Mouse (Mus musculus) megakaryocyte-erythroid progenitor cell, adult 5-6 weeks (primary cell): ENCODE measurements around the gene Bcr. TPM values are rescaled to one million over a fixed set of nuclear protein-coding genes. Genes with fewer than 3 reads are reported as not detected.

Source experiments
- ATAC-seq: replicated peaks from 2 replicates; pipeline ENCODE4 v1.8.0; 2016; ENCODE audit warnings: mild to moderate bottlenecking, inconsistent platforms; ENCODE audit not compliant: severe bottlenecking, poor library complexity, low FRiP score, low TSS enrichment
- total RNA-seq, 2 experiments: library from RNA; stranded (forward) in 1 of 2; stranded (reverse) in 1 of 2; fragments of 200-1000, 215-1000 nt in 1 of 2; fragments of >200 nt in 1 of 2; fragmentation: Nextera tagmentation in 1 of 2; gene quantifications; 2 replicates each; pipeline ENCODE4 v1.2.3; 2014 to 2017

The Bcr gene
- total RNA-seq, 2 experiments from 2014 or later = 1.4 to 5.5 TPM

DNA sequence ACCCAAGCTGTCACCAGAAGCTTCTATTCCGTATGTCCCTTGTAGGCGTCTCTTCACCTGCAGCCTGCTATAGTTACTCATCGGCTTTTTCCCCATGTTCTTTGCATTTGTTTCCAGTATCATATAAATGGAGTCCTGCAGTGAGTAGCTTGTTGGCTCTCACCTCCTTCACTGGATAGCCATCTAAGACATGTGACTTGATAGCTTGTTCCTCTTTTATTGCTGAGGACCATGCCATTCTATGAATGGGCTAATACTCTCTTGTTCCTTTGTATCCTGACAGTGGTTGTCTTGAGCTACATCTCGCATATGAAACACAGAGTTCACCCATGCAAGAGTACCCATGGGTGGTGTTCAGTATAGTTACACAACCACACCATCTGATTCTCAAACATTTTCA, 28.1 kb downstream of the Bcr start:
- ATAC-seq = no peak

DNA sequence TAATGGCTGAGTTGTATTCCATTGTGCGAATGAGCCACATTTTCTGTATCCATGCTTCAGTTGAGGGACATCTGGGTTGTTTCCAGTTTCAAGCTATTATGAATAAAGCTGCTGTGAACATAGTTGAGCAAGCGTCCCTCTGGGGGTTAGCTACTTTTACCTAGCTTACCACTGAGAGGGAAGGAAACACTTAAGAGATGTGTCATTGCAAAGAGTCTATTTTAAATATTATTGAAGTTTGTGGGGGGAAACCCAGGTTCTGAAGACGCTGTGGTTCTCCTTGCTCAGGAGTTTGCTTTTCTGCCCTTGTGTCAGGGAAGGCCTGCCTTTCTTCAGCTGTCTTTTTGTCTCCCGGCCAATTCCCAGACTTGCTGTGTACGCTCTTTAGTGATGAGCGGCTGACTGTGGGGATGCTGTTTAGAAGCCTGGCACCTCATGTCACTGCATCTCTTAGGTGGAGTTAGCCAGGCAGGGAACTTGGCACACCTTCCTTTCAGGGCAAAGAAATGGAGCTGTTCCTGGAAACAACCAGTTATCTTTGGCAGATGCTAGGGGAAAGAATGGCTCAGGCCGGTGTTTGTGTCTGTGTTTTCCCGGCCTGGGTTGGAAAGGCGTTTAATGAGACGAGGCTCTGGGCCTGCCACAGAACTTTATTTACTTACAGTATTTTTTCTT, 31.2 kb downstream of the Bcr start:
- ATAC-seq = no peak

- no peak for ATAC-seq
These were observed 33.0 kb downstream of the Bcr start for GRCm38 (mm10) chr10:75093252-75093987.

GRCm38 (mm10) chr10:75094338-75094737, 33.9 kb downstream of the Bcr start:
- no peak for ATAC-seq

DNA sequence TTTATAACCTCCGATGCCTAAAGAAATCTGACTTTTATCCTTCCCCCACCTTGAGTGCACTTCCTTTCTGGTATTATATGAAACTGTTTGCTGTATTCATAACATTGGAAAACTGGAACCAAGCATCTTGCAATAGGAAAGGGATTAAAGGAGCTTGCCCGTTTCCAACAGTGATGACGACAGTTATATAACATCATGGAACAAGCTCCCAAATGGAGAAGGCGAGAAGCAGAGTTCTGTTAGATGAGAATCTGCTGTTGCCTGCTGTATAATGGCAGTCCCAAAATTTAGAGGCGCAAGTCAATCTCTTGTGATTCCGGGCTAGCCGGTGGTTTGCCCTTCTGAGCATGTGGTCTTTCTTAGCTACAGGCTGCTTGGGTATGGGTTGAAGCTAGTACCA, 34.8 kb downstream of the Bcr start:
- ATAC-seq = no peak

GRCm38 (mm10) chr10:75098446-75099183, 38.2 kb downstream of the Bcr start:
- ATAC-seq = no peak

DNA sequence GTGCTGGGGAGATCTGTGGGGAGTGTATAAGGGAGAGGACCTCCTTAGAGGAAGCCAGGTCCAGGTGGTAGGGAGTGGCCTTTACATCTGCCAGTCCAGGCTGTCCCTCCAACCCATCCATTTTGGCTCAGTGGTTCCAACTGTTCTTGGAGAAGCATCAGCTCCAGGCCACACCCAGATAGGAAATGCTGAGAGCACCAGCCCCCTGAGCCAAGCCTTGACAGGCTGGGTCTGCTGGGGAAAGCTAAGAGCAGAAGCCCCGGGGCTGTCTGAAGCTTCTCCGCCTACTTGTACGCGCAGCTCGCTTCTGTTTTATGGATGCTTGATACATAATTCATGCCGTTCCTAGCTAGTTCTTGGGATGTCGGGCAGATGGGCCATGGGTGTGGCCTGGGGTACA, 39.9 kb downstream of the Bcr start:
- no peak for ATAC-seq

DNA sequence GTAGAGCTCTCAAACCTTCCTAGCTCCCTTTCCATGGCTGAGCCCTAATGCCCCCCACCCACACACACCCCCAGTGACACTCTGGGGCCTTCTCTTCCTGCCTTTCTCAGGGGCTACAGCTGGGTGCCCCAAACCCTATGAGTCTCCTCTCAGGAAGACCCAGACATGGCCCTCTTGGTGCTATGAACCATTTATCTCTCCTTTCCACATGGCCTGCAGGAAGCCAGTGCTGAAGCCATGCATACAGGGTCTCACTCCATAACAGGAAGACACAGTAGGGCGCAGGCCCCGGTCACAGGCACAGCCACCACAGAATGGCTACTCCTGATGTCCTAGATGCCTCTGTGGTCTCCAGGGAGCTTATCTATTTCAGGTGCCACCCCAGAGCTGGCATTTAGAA, 43.1 kb downstream of the Bcr start:
- peak; percentile 49; the same call in 1 of the 2 replicates for ATAC-seq

GRCm38 (mm10) chr10:75104191-75105098, 44.1 kb downstream of the Bcr start:
- peak; percentile 81 for ATAC-seq

DNA sequence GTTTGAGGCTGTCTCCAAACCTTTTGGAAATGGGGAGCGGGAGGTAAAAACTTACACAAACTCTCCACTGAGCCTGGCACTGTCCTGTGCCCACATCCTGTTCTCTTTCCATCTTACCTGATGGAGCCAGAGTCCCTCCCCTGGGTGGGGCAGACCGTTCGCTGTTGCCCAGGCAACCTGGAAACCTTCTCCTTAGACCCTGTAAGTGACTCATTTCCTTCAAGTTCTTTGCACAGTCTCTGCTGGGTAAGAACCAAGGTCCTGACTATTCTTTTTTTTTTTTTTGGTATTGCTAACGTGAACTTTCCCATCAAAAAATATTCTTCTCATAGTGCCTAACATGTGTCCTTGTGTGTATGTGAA, 44.7 kb downstream of the Bcr start:
- no peak for ATAC-seq

GRCm38 (mm10) chr10:75105687-75106086, 45.3 kb downstream of the Bcr start:
- ATAC-seq = no peak

- ATAC-seq = no peak
These were observed 46.6 kb downstream of the Bcr start for GRCm38 (mm10) chr10:75106940-75107381.

GRCm38 (mm10) chr10:75108092-75108491, 47.7 kb downstream of the Bcr start:
- ATAC-seq = no peak

DNA sequence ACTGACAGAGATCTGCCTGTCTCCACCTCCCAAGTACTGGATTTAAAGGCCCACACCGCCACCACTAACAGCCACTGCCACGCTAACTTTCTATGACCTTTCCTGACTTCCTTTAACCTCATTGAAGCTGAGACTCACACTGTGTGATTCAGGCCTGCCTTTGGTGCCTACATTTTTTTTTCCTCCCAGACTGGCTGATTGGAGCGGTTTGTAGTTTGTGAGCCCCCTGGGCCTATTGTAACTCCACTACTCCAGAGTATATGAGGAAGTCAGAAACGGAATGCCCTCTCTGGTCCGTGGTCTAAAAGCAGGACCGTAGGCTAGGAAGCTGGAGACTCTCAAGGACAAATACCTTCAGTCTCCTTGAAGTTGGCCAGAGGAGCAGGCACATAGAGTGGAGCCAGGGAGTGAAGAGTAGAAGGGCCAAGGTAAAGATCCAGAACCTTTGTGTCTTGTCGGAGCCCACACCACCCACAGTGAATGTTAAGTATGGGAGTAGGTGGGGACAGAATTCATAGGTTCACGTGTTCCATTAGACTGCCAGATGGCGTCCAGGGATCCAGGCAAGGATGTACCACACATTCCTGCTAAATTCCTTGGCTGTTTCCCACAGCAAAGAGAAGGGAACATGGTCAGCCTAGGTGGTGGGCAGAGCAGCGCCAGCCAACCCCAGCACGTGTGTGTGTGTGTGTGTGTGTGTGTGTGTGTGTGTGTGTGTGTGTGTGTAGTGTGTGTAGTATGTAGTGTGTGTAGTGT, 51.2 kb downstream of the Bcr start:
- ATAC-seq = no peak

DNA sequence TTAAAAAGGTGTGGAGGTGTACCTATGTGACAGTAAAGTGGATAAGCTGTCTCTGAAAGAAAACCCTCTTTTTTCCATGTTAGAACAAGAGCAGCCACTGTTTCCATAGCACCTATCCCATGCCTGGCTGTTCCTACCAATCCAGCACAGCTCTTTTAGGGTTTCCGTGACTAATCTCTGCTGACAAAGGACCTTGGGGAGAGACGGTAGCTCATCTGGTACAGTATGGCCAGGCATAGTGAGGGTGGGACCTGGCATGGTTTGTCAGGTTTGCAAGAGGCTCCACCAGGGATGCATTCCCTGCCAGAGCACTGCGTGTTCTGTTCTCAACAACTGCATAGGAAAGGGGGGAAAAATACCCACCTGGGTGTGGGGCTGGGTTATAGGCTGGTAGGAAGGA, 52.0 kb downstream of the Bcr start:
- no peak for ATAC-seq

DNA sequence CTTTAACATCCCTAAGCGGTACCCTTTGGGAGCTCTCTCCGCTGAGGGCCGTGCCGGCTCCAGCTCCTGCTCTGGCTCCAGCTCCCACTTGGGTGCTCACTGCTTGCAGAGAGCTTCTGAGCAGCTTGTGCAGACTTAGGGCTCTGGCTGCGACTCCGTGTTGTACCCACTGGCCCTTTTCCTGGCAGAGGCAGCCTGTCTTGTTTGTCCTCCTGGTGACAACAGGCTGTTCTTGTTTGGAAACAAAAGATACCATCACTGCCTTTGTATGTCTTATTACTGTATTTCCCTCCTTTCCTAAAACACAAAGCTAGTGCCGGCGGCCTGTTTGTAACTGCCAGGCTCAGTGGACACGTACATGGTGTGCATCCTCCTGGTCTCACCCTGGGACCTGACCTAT, 53.2 kb downstream of the Bcr start:
- ATAC-seq = no peak

DNA sequence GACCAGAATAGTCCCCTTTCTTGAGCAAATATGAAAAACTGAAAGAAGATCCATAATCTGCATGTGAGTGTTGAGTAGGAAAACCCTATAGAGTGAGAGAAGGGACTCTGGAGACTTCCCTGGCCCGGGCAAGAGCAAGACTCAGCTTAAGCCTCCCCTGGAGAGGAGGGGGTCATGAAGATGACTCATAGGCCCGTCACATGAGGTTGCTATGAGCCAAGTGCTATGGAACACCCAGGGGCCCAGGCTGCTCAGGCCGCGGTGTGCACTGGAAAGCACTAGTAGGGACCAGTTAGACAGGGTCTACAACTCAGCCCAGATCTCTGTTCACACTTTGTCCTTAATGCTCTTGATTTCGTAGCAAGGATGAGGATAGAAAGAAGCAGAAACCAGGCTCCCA, 54.8 kb downstream of the Bcr start:
- ATAC-seq = no peak

GRCm38 (mm10) chr10:75116842-75117457, 56.6 kb downstream of the Bcr start:
- ATAC-seq = no peak
